Mouse (Mus musculus) heart, postnatal 36 days (tissue): ENCODE results near the gene Kxd1. TPM values are rescaled to one million over a fixed set of nuclear protein-coding genes. Genes with fewer than 3 reads are reported as not detected.

ENCODE experiments used
- total RNA-seq, 2 experiments: library from RNA; stranded (reverse); gene quantifications; 2 replicates each; pipeline ENCODE4 v1.2.3; 2021

The Kxd1 gene
- total RNA-seq, 2 experiments from 2014 or later: 88.4 to 91.4 TPM

Other genes starting within 250 kb of the Kxd1 start
- 10 to 100 TPM in 1 of 2 experiments, 1 to 10 TPM in 1; 8.5 to 10.5 TPM for gene Homer3, start 245.1 kb downstream of the Kxd1 start, total RNA-seq
- 10 to 100 TPM; 25.8 to 34.5 TPM for gene Ddx49, start 225.5 kb downstream of the Kxd1 start, total RNA-seq
- gene Cope, start 225.4 kb downstream of the Kxd1 start, total RNA-seq: 100 to 1,000 TPM; 157 TPM
- under 1 TPM; 0.33 to 0.64 TPM for gene Cers1, start 212.2 kb downstream of the Kxd1 start, total RNA-seq
- not detected for gene Gdf1, start 198.1 kb downstream of the Kxd1 start, total RNA-seq
- gene Upf1, start 174.7 kb downstream of the Kxd1 start, total RNA-seq: 10 to 100 TPM; 45.4 to 46.0 TPM
- 1 to 10 TPM; 4.3 to 5.6 TPM for gene Comp, start 154.4 kb downstream of the Kxd1 start, total RNA-seq
- 1 to 10 TPM; 8.2 to 9.8 TPM for gene Crtc1, start 88.4 kb downstream of the Kxd1 start, total RNA-seq
- gene Klhl26, start 51.0 kb downstream of the Kxd1 start, total RNA-seq: 1 to 10 TPM; 8.1 to 9.4 TPM
- not detected for gene Tmem59l, start 40.6 kb downstream of the Kxd1 start, total RNA-seq
- under 1 TPM; 0.39 to 0.62 TPM for gene Crlf1, start 34.8 kb downstream of the Kxd1 start, total RNA-seq
- 100 to 1,000 TPM; 109 to 113 TPM for gene Rex1bd, start 21.2 kb downstream of the Kxd1 start, total RNA-seq
- gene Uba52, start 17.2 kb downstream of the Kxd1 start, total RNA-seq: 1,000 to 10,000 TPM; 1,469 to 1,509 TPM
- gene Fkbp8, start 232 bp downstream of the Kxd1 start, total RNA-seq: 100 to 1,000 TPM; 133 to 138 TPM
- gene Ell, start 11.5 kb upstream of the Kxd1 start, total RNA-seq: 10 to 100 TPM; 12.0 to 12.1 TPM
- 10 to 100 TPM; 22.2 to 25.8 TPM for gene Isyna1, start 66.4 kb upstream of the Kxd1 start, total RNA-seq
- gene Ssbp4, start 80.9 kb upstream of the Kxd1 start, total RNA-seq: 10 to 100 TPM; 28.9 to 35.0 TPM
- gene Lrrc25, start 88.2 kb upstream of the Kxd1 start, total RNA-seq: 1 to 10 TPM; 1.9 to 3.0 TPM
- 1 to 10 TPM in 1 of 2 experiments, under 1 TPM in 1; 0.22 to 1.6 TPM for gene Gdf15, start 104.5 kb upstream of the Kxd1 start, total RNA-seq
- 10 to 100 TPM; 39.6 to 44.9 TPM for gene Pgpep1, start 132.4 kb upstream of the Kxd1 start, total RNA-seq
- gene Lsm4, start 145.3 kb upstream of the Kxd1 start, total RNA-seq: 10 to 100 TPM; 64.0 to 66.8 TPM
- gene Jund, start 171.0 kb upstream of the Kxd1 start, total RNA-seq: 100 to 1,000 TPM; 124 to 138 TPM
- under 1 TPM in 1 of 2 experiments, not detected in 1; 0.06 TPM for gene Iqcn, start 175.5 kb upstream of the Kxd1 start, total RNA-seq
- not detected for gene Gm3336, start 190.6 kb upstream of the Kxd1 start, total RNA-seq
- 1 to 10 TPM; 2.0 to 3.7 TPM for gene Pde4c, start 195.8 kb upstream of the Kxd1 start, total RNA-seq
- gene Rab3a, start 226.7 kb upstream of the Kxd1 start, total RNA-seq: 10 to 100 TPM; 45.0 to 49.3 TPM
- 10 to 100 TPM; 28.0 to 30.8 TPM for gene Mpv17l2, start 233.0 kb upstream of the Kxd1 start, total RNA-seq
- gene Pik3r2, start 248.8 kb upstream of the Kxd1 start, total RNA-seq: 10 to 100 TPM; 23.6 to 24.5 TPM